Mouse (Mus musculus) midbrain, embryonic 15.5 days (tissue): ENCODE measurements around the gene Vdr. TPM values are rescaled to one million over a fixed set of nuclear protein-coding genes. Genes with fewer than 3 reads are reported as not detected.

Experiments used
- ATAC-seq: fragments of 200-750 bp; cut with Nextera tagmentation; replicated peaks from 2 replicates; pipeline ENCODE4 v1.8.0; 2017; ENCODE audit warnings: moderate TSS enrichment
- H3K27ac ChIP-seq: fragments of 300-500 bp; sonication (generic); 2 replicates; pipeline ENCODE4 v1.5.1; 2015; ENCODE audit warnings: mild to moderate bottlenecking, inconsistent platforms
- H3K27me3 ChIP-seq: fragments of 300-500 bp; sonication (generic); replicated peaks from 2 replicates; pipeline ENCODE4 v1.6.1; 2015; ENCODE audit warnings: inconsistent platforms
- H3K36me3 ChIP-seq: fragments of 300-500 bp; sonication (generic); replicated peaks from 2 replicates; pipeline ENCODE4 v1.6.1; 2015; ENCODE audit warnings: inconsistent platforms
- H3K4me1 ChIP-seq: fragments of 300-500 bp; sonication (generic); 2 replicates; pipeline ENCODE4 v1.6.1; 2015; ENCODE audit warnings: inconsistent platforms
- H3K4me2 ChIP-seq: fragments of 300-500 bp; sonication (generic); 2 replicates; pipeline ENCODE4 v1.6.1; 2015; ENCODE audit warnings: inconsistent platforms, mild to moderate bottlenecking, moderate library complexity
- H3K4me3 ChIP-seq: fragments of 300-500 bp; sonication (generic); 2 replicates; pipeline ENCODE4 v1.5.1; 2015; ENCODE audit warnings: mild to moderate bottlenecking, inconsistent platforms
- H3K9ac ChIP-seq: fragments of 300-500 bp; sonication (generic); 2 replicates; pipeline ENCODE4 v1.6.1; 2015; ENCODE audit warnings: mild to moderate bottlenecking, inconsistent platforms
- H3K9me3 ChIP-seq: fragments of 300-500 bp; sonication (generic); 2 replicates; pipeline ENCODE4 v1.6.1; 2016; ENCODE audit warnings: inconsistent platforms
- WGBS: fragments of 180-500 bp; shearing (Covaris S2); methylation state at CpG from one replicate; pipeline ENCODE4 v1.1.7; 2015; ENCODE audit warnings: mixed read lengths; 5-methylcytosine and 5-hydroxymethylcytosine counted together
- polyA plus RNA-seq: library from polyadenylated mRNA; unstranded; fragments of >200 nt; fragmentation: Nextera tagmentation; extraction: Ambion mirVana; gene quantifications from 2 replicates; pipeline ENCODE4 v1.2.1, GENCODE M21; 2015

Vdr gene
- polyA plus RNA-seq, 1 experiment from 2014 or later: 0.10 TPM

DNA sequence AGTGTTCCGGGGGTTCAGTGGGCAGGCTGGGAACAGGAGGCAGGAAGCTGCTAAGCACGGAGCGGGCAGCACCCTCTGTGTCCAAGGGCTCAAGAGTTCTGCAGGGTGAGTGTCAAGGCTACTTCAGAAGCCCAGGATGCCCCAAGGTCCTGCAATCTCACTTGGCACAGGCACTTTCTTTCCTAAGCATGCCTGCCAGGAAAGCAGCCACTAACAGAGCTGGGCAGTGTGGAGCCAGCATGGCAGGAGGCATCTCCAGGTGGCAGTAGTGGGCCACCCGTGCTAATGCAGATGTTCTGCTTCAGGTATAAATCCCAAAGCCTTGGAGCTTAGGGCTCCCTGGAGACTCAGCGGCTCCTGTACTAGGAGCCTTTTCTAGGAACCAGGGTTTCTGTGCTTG, 100.5 kb downstream of the Vdr start:
- Histone ChIP-seq H3K4me1 (peaks cover 24% of the 10 kb centered on the region), H3K4me2 (no peak overlapping the region), H3K27me3 (no peaks in the 10 kb centered on the region), H3K9ac (no peak overlapping the region), H3K9me3 (no peaks in the 10 kb centered on the region), H3K36me3 (peaks cover 26% of the 10 kb centered on the region; the same call in 1 of the 2 replicates), H3K4me3 (no peak overlapping the region), H3K27ac (no peak overlapping the region)
- no peak for ATAC-seq
- 81% methylated on average over 5 of the region's 5 CpGs for WGBS

DNA sequence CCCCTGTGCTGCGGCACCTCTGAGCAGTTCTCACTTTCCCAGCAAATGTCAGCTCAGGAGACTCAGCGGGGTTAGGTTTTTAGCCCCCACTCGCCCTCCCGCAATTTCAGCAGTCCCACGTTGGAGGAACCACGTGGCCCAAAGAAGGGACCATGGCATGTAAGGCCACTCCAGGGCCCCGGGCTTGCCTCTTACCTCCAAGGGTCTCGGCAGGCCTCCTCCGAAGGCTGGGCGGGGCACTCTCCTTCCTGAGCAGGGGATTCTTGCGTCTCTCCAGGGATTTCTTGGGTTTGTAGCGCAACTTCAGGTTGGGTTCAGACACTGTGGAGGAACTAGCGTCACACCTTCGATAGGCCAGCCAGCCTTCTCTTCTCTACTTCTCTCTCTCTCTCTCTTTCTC, 101.2 kb downstream of the Vdr start:
- no peak for ATAC-seq
- 85% methylated on average over 14 of the region's 14 CpGs for WGBS
- Histone ChIP-seq H3K4me2 (no peak overlapping the region), H3K9ac (no peak overlapping the region), H3K36me3 (peaks cover 26% of the 10 kb centered on the region; the same call in 1 of the 2 replicates), H3K27me3 (no peaks in the 10 kb centered on the region), H3K4me3 (no peak overlapping the region), H3K9me3 (no peaks in the 10 kb centered on the region), H3K4me1 (peaks cover 24% of the 10 kb centered on the region), H3K27ac (no peak overlapping the region)

DNA sequence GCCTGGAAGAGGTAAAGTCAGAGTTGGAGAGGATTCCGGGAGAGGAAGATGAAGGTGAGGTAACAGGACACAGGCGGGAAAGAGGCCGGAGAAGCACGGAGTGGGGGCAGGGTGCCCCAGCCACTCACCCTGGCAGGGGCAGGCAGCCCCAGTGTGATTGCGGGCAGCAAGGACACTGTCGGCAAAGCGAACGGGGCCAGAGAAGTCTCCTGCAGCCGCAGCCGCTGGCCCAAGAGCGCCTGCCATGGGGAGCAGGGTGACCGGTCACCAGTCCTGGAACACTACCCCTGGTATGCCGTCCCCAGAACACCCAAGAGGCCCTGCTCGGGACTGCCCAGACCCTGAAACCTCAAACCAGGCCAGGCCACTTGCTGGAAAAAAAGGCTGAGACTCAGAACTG, 101.9 kb downstream of the Vdr start:
- Histone ChIP-seq H3K4me2 (no peak overlapping the region), H3K27ac (no peak overlapping the region), H3K9ac (no peak overlapping the region), H3K36me3 (peaks cover 26% of the 10 kb centered on the region; the same call in 1 of the 2 replicates), H3K9me3 (no peaks in the 10 kb centered on the region), H3K27me3 (no peaks in the 10 kb centered on the region), H3K4me1 (peaks cover 19% of the 10 kb centered on the region), H3K4me3 (no peak overlapping the region)
- no peak for ATAC-seq
- 90% methylated on average over 14 of the region's 14 CpGs for WGBS

DNA sequence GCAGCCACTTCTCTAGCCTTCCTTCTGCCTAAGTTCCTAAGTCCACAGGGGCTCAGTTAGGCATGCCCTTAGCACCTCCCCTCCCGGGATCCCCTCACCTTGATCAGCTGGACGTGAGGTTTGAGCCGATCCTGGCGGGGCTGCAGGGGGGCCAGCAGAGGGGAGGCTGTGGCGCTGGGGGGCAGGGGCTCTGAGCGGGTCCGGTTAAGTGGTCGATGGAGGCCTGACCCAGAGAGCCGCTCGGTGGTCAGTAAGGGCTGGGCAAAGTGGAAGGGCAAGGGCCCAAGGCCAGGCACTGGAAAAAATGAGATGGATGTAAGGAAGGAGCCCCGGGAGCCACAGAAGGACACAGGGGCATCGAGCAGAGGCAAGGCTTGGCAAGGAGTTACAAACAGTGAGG, 102.6 kb downstream of the Vdr start:
- Histone ChIP-seq H3K4me1 (peaks cover 13% of the 10 kb centered on the region; the same call in 1 of the 2 replicates), H3K9ac (no peak overlapping the region), H3K4me2 (no peak overlapping the region), H3K9me3 (no peaks in the 10 kb centered on the region), H3K27ac (no peak overlapping the region), H3K4me3 (no peak overlapping the region), H3K27me3 (no peaks in the 10 kb centered on the region), H3K36me3 (peaks cover 26% of the 10 kb centered on the region; the same call in 1 of the 2 replicates)
- no peak for ATAC-seq
- WGBS: 80% methylated on average over 12 of the region's 12 CpGs

Other genes with a start within 250 kb of the Vdr start
- 31.1 and 33.7 TPM in 2 replicates for gene Rpap3, start 204.8 kb downstream of the Vdr start, polyA plus RNA-seq
- 0.17 and 0.27 TPM in 2 replicates for gene Endou, start 179.3 kb downstream of the Vdr start, polyA plus RNA-seq
- 15.4 and 16.8 TPM in 2 replicates for gene Rapgef3, start 142.7 kb downstream of the Vdr start, polyA plus RNA-seq
- gene Slc48a1, start 132.1 kb downstream of the Vdr start, polyA plus RNA-seq: 85.7 and 90.1 TPM in 2 replicates
- gene Hdac7, start 66.1 kb downstream of the Vdr start, polyA plus RNA-seq: 31.8 and 34.5 TPM in 2 replicates
- 56.2 and 58.9 TPM in 2 replicates for gene Tmem106c, start 53.6 kb upstream of the Vdr start, polyA plus RNA-seq
- gene Col2a1, start 94.1 kb upstream of the Vdr start, polyA plus RNA-seq: 34.7 and 35.7 TPM in 2 replicates
- gene Pfkm, start 182.0 kb upstream of the Vdr start, polyA plus RNA-seq: 91.6 and 94.5 TPM in 2 replicates
- 23.2 and 24.3 TPM in 2 replicates for gene Senp1, start 183.1 kb upstream of the Vdr start, polyA plus RNA-seq